Mouse (Mus musculus) small intestine, adult 2 months (tissue): ENCODE data around the gene Ano1.

Experiments used
- CTCF ChIP-seq: fragments of 200-500 bp; IDR thresholded peaks from 2 replicates; pipeline ENCODE4 v1.5.1; 2012; ENCODE audit warnings: low read depth, mild to moderate bottlenecking, control low read depth, inconsistent platforms, low read length, moderate library complexity, mixed read lengths; ENCODE audit not compliant: insufficient replicate concordance, insufficient read length; ENCODE audit errors: extremely low read depth
- POLR2A ChIP-seq: fragments of 200-500 bp; IDR thresholded peaks from 2 replicates; pipeline ENCODE4 v1.6.1; 2012; ENCODE audit warnings: low read depth, mild to moderate bottlenecking, control low read depth, inconsistent platforms, low read length, moderate library complexity

DNA sequence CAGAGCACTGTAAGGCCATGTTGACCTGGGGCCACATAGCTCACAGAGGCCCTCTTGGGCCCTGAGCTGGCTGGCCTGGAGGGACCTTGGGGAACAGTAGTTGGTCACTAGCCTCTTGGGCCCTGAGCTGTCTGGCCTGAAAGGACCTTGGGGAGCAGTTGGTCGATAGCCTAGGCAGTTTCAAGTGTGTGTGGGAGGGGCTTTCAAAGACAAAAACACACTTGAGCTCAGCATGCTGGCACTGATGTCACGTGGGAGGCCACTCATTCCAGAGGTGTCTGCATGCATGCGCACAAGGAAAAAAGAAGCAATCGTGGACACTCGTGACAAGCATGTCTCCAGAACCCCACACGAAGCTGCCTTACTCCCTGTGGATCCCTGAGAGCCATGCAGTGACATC is 136.4 kb downstream of the Ano1 start:
- TF ChIP-seq POLR2A (no peak), CTCF (no peak)
